Mouse (Mus musculus) thymus, postnatal 4 days (tissue): ENCODE results near the gene Ahdc1.
"Not testable (repeated sequence)": the region's sequence is repeated elsewhere in the genome, so short reads cannot be mapped to it uniquely, and the experiment has no call there.

Experiments
- DNase-seq: peaks from one replicate; pipeline ENCODE4 v3.0.0; 2021

Ahdc1 gene

GRCm38 (mm10) chr4:133082216-133082773, 71.2 kb downstream of the Ahdc1 start:
- DNase-seq, result no peak

- peak; percentile 68 for DNase-seq
Observed at GRCm38 (mm10) chr4:133083991-133084861, 73.2 kb downstream of the Ahdc1 start.

GRCm38 (mm10) chr4:133085011-133085782, 74.1 kb downstream of the Ahdc1 start:
- peak; percentile 90 for DNase-seq

- peak; percentile 83 for DNase-seq
Observed at GRCm38 (mm10) chr4:133085783-133086342, 74.8 kb downstream of the Ahdc1 start.

GRCm38 (mm10) chr4:133087177-133087714, 76.2 kb downstream of the Ahdc1 start:
- peak; percentile 64 for DNase-seq

GRCm38 (mm10) chr4:133087835-133088234, 76.8 kb downstream of the Ahdc1 start:
- peak; percentile 79 for DNase-seq

- DNase-seq, result no peak
Observed at GRCm38 (mm10) chr4:133089319-133089718, 78.3 kb downstream of the Ahdc1 start.

GRCm38 (mm10) chr4:133089802-133090201, 78.7 kb downstream of the Ahdc1 start:
- no peak for DNase-seq

- no peak for DNase-seq
Observed at GRCm38 (mm10) chr4:133090276-133090719, 79.2 kb downstream of the Ahdc1 start.

- peak; percentile 68 for DNase-seq
Observed at GRCm38 (mm10) chr4:133090720-133091458, 79.8 kb downstream of the Ahdc1 start.

GRCm38 (mm10) chr4:133091459-133091785, 80.4 kb downstream of the Ahdc1 start:
- no peak for DNase-seq

GRCm38 (mm10) chr4:133092453-133092901, 81.4 kb downstream of the Ahdc1 start:
- DNase-seq, result peak; percentile 81

- no peak for DNase-seq
Observed at GRCm38 (mm10) chr4:133093056-133093455, 82.0 kb downstream of the Ahdc1 start.

- no peak for DNase-seq
Observed at GRCm38 (mm10) chr4:133093481-133094033, 82.5 kb downstream of the Ahdc1 start.

GRCm38 (mm10) chr4:133094255-133094654, 83.2 kb downstream of the Ahdc1 start:
- DNase-seq, result no peak

- peak; percentile 85 for DNase-seq
Observed at GRCm38 (mm10) chr4:133094936-133095733, 84.1 kb downstream of the Ahdc1 start.

GRCm38 (mm10) chr4:133095734-133096065, 84.6 kb downstream of the Ahdc1 start:
- DNase-seq, result not testable (repeated sequence)

GRCm38 (mm10) chr4:133096671-133097070, 85.6 kb downstream of the Ahdc1 start:
- DNase-seq, result not testable (repeated sequence)

- DNase-seq, result no peak
Observed at GRCm38 (mm10) chr4:133101751-133102150, 90.7 kb downstream of the Ahdc1 start.

GRCm38 (mm10) chr4:133103525-133104193, 92.6 kb downstream of the Ahdc1 start:
- DNase-seq, result no peak
